Mouse (Mus musculus) naive thymus-derived CD4-positive, alpha-beta T cell, adult 5 months (primary cell): ENCODE results near the gene Fam92b. TPM values are rescaled to one million over a fixed set of nuclear protein-coding genes. Genes with fewer than 3 reads are reported as not detected.

Experiments used
- polyA plus RNA-seq: library from polyadenylated mRNA; unstranded; fragments of 100-300 nt; shearing (Covaris generic); gene quantifications from one replicate; pipeline ENCODE4 v1.2.1, GENCODE M21; 2017

Fam92b gene
- not detected for polyA plus RNA-seq

GRCm38 (mm10) chr8:120177318-120178123 lies at the start of gene Fam92b:
TSS of gene Fam92b (minus strand) at chr8:120177466.

Other genes starting within 250 kb of the Fam92b start
- not detected for gene Crispld2, start 185.0 kb downstream of the Fam92b start, polyA plus RNA-seq
- 51.1 TPM for gene Zdhhc7, start 76.0 kb downstream of the Fam92b start, polyA plus RNA-seq
- gene 6430548M08Rik, start 63.3 kb downstream of the Fam92b start, polyA plus RNA-seq: 0.71 TPM
- gene Gse1, start 51.0 kb upstream of the Fam92b start, polyA plus RNA-seq: 24.5 TPM